Comparison of ENCODE assay signal across 11 mouse cellular contexts in genomic region chr7:99856266-99856861, GRCm38 (mm10). TPM values are rescaled to one million over a fixed set of nuclear protein-coding genes. Genes with fewer than 3 reads are reported as not detected.
A peak's percentile ranks its signal among the peaks of the same experiment; 100 is the strongest.
DNase-seq lines count a peak whose midpoint lies in the region; ATAC-seq and TF ChIP-seq lines count a peak whose summit lies in the region.
"Had no signal": no experiment of that assay in that cellular context is flagged by ENCODE, and none has a peak within 500 bp of the region (broad histone marks: within the 10 kb centered on the region; RNA-seq: fewer than 3 reads in every experiment).

No protein-coding gene starts in this region.

- peaks cover 34% of the 10 kb centered on the region for H3K36me3 ChIP-seq in embryonic facial prominence, embryonic 13.5 days
- H3K36me3 ChIP-seq in neural tube, embryonic 13.5 days: peaks cover 26% of the 10 kb centered on the region

- no peak for DNase-seq in lung, adult 2 months
- no peak for DNase-seq in lung, postnatal 4 days
- peak; percentile 24 to 30 for DNase-seq in CD8-positive naive resting alpha-beta T cell, adult 2 months (ENCODE audit: low read depth in 2 of 2, low spot score in 2 of 2)
- DNase-seq in cerebellum, adult 9-10 months: no peak
- DNase-seq in urinary bladder, postnatal 14 days (ENCODE audit: low spot score): no peak
- no peak for DNase-seq in gastrocnemius, postnatal 25 days
- DNase-seq: layer of hippocampus, adult 9-11 months; retina, postnatal 1 day had no signal

- peak overlapping the region; percentile 22; the same call in 1 of the 2 replicates for H3K9ac ChIP-seq in embryonic facial prominence, embryonic 13.5 days
- H3K9ac ChIP-seq in neural tube, embryonic 13.5 days: no peak overlapping the region
- H3K9ac ChIP-seq: heart, embryonic 15.5 days had no signal

- H3K27ac ChIP-seq in embryonic facial prominence, embryonic 13.5 days: no peak overlapping the region
- no peak overlapping the region for H3K27ac ChIP-seq in neural tube, embryonic 13.5 days (replicated peaks)
- H3K27ac ChIP-seq: heart, embryonic 15.5 days had no signal

- TF ChIP-seq POLR2A in lung, adult 2 months (IDR thresholded peaks at IDR 0.05; ENCODE audit: borderline replicate concordance, extremely low read depth, low read depth, low read length): no peak

- no peak for ATAC-seq in embryonic facial prominence, embryonic 13.5 days (ENCODE audit: insufficient number of reproducible peaks, insufficient read depth, low FRiP score, low TSS enrichment, low read depth)
- ATAC-seq in neural tube, embryonic 13.5 days (ENCODE audit: low read depth): no peak

- peak overlapping the region; percentile 10 for H3K4me3 ChIP-seq in lung, adult 2 months (replicated peaks; ENCODE audit: extremely low read depth, low read depth, low read length)
- 0 out of 2 replicates have a peak overlapping the region, but pooled peaks have one; percentile 2 for H3K4me3 ChIP-seq in embryonic facial prominence, embryonic 13.5 days
- H3K4me3 ChIP-seq in neural tube, embryonic 13.5 days: no peak overlapping the region
- H3K4me3 ChIP-seq: heart, embryonic 15.5 days had no signal

- no peaks in the 10 kb centered on the region for H3K27me3 ChIP-seq in embryonic facial prominence, embryonic 13.5 days
- H3K27me3 ChIP-seq in neural tube, embryonic 13.5 days: no peaks in the 10 kb centered on the region
- H3K27me3 ChIP-seq: heart, embryonic 15.5 days had no signal

- peaks cover 7% of the 10 kb centered on the region for H3K4me1 ChIP-seq in lung, adult 2 months (ENCODE audit: control insufficient read depth, insufficient read depth, low read length)
- peaks cover 25% of the 10 kb centered on the region for H3K4me1 ChIP-seq in embryonic facial prominence, embryonic 13.5 days
- peaks cover 24% of the 10 kb centered on the region for H3K4me1 ChIP-seq in neural tube, embryonic 13.5 days (replicated peaks)

- WGBS in lung, adult 2 months: 72% methylated on average over 14 of the region's 14 CpGs
- 90% methylated on average over 14 of the region's 14 CpGs for WGBS in embryonic facial prominence, embryonic 13.5 days
- WGBS in neural tube, embryonic 13.5 days: 89% methylated on average over 14 of the region's 14 CpGs

- no peak for TF ChIP-seq CTCF in lung, adult 2 months (IDR thresholded peaks at IDR 0.05; ENCODE audit: insufficient read depth, low read length)

- H3K9me3 ChIP-seq in embryonic facial prominence, embryonic 13.5 days: no peaks in the 10 kb centered on the region
- H3K9me3 ChIP-seq in neural tube, embryonic 13.5 days: no peaks in the 10 kb centered on the region
- H3K9me3 ChIP-seq: heart, embryonic 15.5 days had no signal

- no peak overlapping the region for H3K4me2 ChIP-seq in embryonic facial prominence, embryonic 13.5 days
- H3K4me2 ChIP-seq in neural tube, embryonic 13.5 days: peak overlapping the region; percentile 11; the same call in 1 of the 2 replicates
- H3K4me2 ChIP-seq: heart, embryonic 15.5 days had no signal

RNA-seq across cellular contexts. Expression of gene Xrra1, which starts 2.6 kb away (rescaled TPM):
- polyA plus RNA-seq in lung, adult 2 months (2012; rRNA removed): 0.87 and 1.1 TPM in 2 replicates
- polyA plus RNA-seq in embryonic facial prominence, embryonic 13.5 days (2015; fragmentation: Nextera tagmentation; extraction: Ambion mirVana): 0.50 and 0.59 TPM in 2 replicates
- polyA plus RNA-seq in neural tube, embryonic 13.5 days (2015; fragmentation: Nextera tagmentation; extraction: Ambion mirVana): 0.28 and 0.69 TPM in 2 replicates
- under 1 TPM in 1 of 2 experiments, not detected in 1; 0.49 TPM for total RNA-seq in gastrocnemius, postnatal 25 days (2021)

RNA-seq across cellular contexts. Expression of gene Spcs2, which starts 6.9 kb away (rescaled TPM):
- polyA plus RNA-seq in lung, adult 2 months (2012; rRNA removed): 21.5 and 45.6 TPM in 2 replicates
- polyA plus RNA-seq in embryonic facial prominence, embryonic 13.5 days (2015; fragmentation: Nextera tagmentation; extraction: Ambion mirVana): 360 and 364 TPM in 2 replicates
- polyA plus RNA-seq in neural tube, embryonic 13.5 days (2015; fragmentation: Nextera tagmentation; extraction: Ambion mirVana): 329 and 360 TPM in 2 replicates
- 10 to 100 TPM; 65.9 to 71.4 TPM for total RNA-seq in gastrocnemius, postnatal 25 days (2021)

RNA-seq across cellular contexts. Expression of gene Neu3, which starts 28.1 kb away (rescaled TPM):
- polyA plus RNA-seq in lung, adult 2 months (2012; rRNA removed): 3.4 TPM in 2 replicates
- polyA plus RNA-seq in embryonic facial prominence, embryonic 13.5 days (2015; fragmentation: Nextera tagmentation; extraction: Ambion mirVana): 2.2 and 2.6 TPM in 2 replicates
- polyA plus RNA-seq in neural tube, embryonic 13.5 days (2015; fragmentation: Nextera tagmentation; extraction: Ambion mirVana): 1.5 and 1.6 TPM in 2 replicates
- 1 to 10 TPM; 2.4 to 2.8 TPM for total RNA-seq in gastrocnemius, postnatal 25 days (2021)

Comparison
In these comparisons a context has a peak if more than half of its experiments do, and no peak if none do; other contexts are left out.
1. DNase-seq: peak in CD8-positive naive resting alpha-beta T cell, adult 2 months (2 of 2); none in lung, adult 2 months (single experiment), lung, postnatal 4 days (0 of 2), cerebellum, adult 9-10 months (single experiment), urinary bladder, postnatal 14 days (single experiment) and gastrocnemius, postnatal 25 days (single experiment).